Mouse (Mus musculus) ES-Bruce4 (cell line): Measurements from ENCODE around the gene Tex2. TPM values are rescaled to one million over a fixed set of nuclear protein-coding genes. Genes with fewer than 3 reads are reported as not detected.

Experiments
- H3K27ac ChIP-seq: 2 replicates; pipeline ENCODE4 v1.5.1; 2012; ENCODE audit warnings: low read length, inconsistent platforms; ENCODE audit not compliant: insufficient read depth
- H3K27me3 ChIP-seq: 2 replicates; pipeline ENCODE4 v1.6.1; 2012; ENCODE audit warnings: mild to moderate bottlenecking, low read length, inconsistent platforms; ENCODE audit not compliant: control insufficient read depth, poor library complexity, insufficient read depth, severe bottlenecking
- H3K36me3 ChIP-seq: 2 replicates; pipeline ENCODE4 v1.6.1; 2012; ENCODE audit warnings: inconsistent platforms, mild to moderate bottlenecking, low read length, moderate library complexity; ENCODE audit not compliant: control insufficient read depth, poor library complexity, insufficient read depth, severe bottlenecking
- H3K4me1 ChIP-seq: one replicate; pipeline ENCODE4 v1.8.1; 2011; ENCODE audit warnings: low read length; ENCODE audit not compliant: control insufficient read depth, insufficient read depth
- H3K4me3 ChIP-seq: 2 replicates; pipeline ENCODE4 v1.5.1; 2011; ENCODE audit warnings: low read depth, mild to moderate bottlenecking, low read length
- H3K9ac ChIP-seq: 2 replicates; pipeline ENCODE4 v1.6.1; 2012; ENCODE audit warnings: low read depth, mild to moderate bottlenecking, inconsistent platforms; ENCODE audit not compliant: poor library complexity, severe bottlenecking
- H3K9me3 ChIP-seq: replicated peaks from 2 replicates; pipeline ENCODE4 v1.6.1; 2012; ENCODE audit warnings: mild to moderate bottlenecking, low read length, inconsistent platforms; ENCODE audit not compliant: control insufficient read depth, poor library complexity, insufficient read depth, severe bottlenecking
- CTCF ChIP-seq: IDR thresholded peaks from one replicate; pipeline ENCODE4 v1.8.1; 2011; ENCODE audit warnings: low read depth, low read length
- EP300 ChIP-seq: IDR thresholded peaks from 2 replicates; pipeline ENCODE4 v1.6.1; 2011; ENCODE audit warnings: low read depth, low read length; ENCODE audit not compliant: insufficient read depth
- POLR2A ChIP-seq: IDR thresholded peaks from one replicate; pipeline ENCODE4 v1.8.1; 2011; ENCODE audit warnings: low read length; ENCODE audit not compliant: insufficient read depth
- polyA plus RNA-seq: library from polyadenylated mRNA; stranded (reverse); fragments of >200 nt; gene quantifications from 2 replicates; pipeline ENCODE4 v1.2.4, GENCODE M21; 2011; ENCODE audit warnings: low read depth; ENCODE audit not compliant: missing spikeins, insufficient read depth, insufficient read length

The Tex2 gene
- polyA plus RNA-seq, 1 experiment = 28.8 TPM

GRCm38 (mm10) chr11:106612209-106612960, 838 bp downstream of the Tex2 start:
- H3K9ac ChIP-seq = peak overlapping the region; percentile 85
- no peak for TF ChIP-seq EP300
- no peak for TF ChIP-seq CTCF
- no peak for TF ChIP-seq POLR2A
- H3K27me3 ChIP-seq = no peaks in the 10 kb centered on the region
- peaks cover 1% of the 10 kb centered on the region for H3K4me1 ChIP-seq
- peak overlapping the region; percentile 83 for H3K4me3 ChIP-seq
- no peaks in the 10 kb centered on the region for H3K36me3 ChIP-seq
- no peak overlapping the region for H3K27ac ChIP-seq
- H3K9me3 ChIP-seq = no peaks in the 10 kb centered on the region

- Histone ChIP-seq H3K27ac (no peak overlapping the region; the same call in 1 of the 2 replicates), H3K27me3 (no peaks in the 10 kb centered on the region), H3K4me1 (peaks cover 4% of the 10 kb centered on the region), H3K4me3 (no peak overlapping the region), H3K9ac (no peak overlapping the region), H3K36me3 (no peaks in the 10 kb centered on the region), H3K9me3 (no peaks in the 10 kb centered on the region)
- TF ChIP-seq EP300 (no peak), CTCF (no peak), POLR2A (no peak)
Observed at GRCm38 (mm10) chr11:106609731-106610130, 3.5 kb downstream of the Tex2 start.

- H3K9me3 ChIP-seq = no peaks in the 10 kb centered on the region
- H3K36me3 ChIP-seq = no peaks in the 10 kb centered on the region
- no peak overlapping the region for H3K4me3 ChIP-seq
- no peak overlapping the region for H3K9ac ChIP-seq
- no peaks in the 10 kb centered on the region for H3K27me3 ChIP-seq
- peaks cover 4% of the 10 kb centered on the region for H3K4me1 ChIP-seq
- peak overlapping the region; percentile 23; the same call in 1 of the 2 replicates for H3K27ac ChIP-seq
- no peak for TF ChIP-seq EP300
- no peak for TF ChIP-seq CTCF
- no peak for TF ChIP-seq POLR2A
Observed at GRCm38 (mm10) chr11:106607316-106607715, 5.9 kb downstream of the Tex2 start.

- no peaks in the 10 kb centered on the region for H3K9me3 ChIP-seq
- TF ChIP-seq CTCF (no peak), POLR2A (no peak), EP300 (peak; percentile 29; the same call in 1 of the 2 replicates)
- H3K27me3 ChIP-seq = no peaks in the 10 kb centered on the region
- H3K36me3 ChIP-seq = no peaks in the 10 kb centered on the region
- H3K4me3 ChIP-seq = peak overlapping the region; percentile 5; the same call in 1 of the 2 replicates
- peak overlapping the region; percentile 66 for H3K27ac ChIP-seq
- H3K9ac ChIP-seq = no peak overlapping the region
- peaks cover 4% of the 10 kb centered on the region for H3K4me1 ChIP-seq
Observed at GRCm38 (mm10) chr11:106606042-106606441, 7.2 kb downstream of the Tex2 start.

- Histone ChIP-seq H3K4me1 (peaks cover 4% of the 10 kb centered on the region), H3K9me3 (no peaks in the 10 kb centered on the region), H3K27ac (no peak overlapping the region), H3K9ac (no peak overlapping the region), H3K27me3 (no peaks in the 10 kb centered on the region), H3K4me3 (no peak overlapping the region), H3K36me3 (no peaks in the 10 kb centered on the region)
- TF ChIP-seq EP300 (no peak), POLR2A (no peak), CTCF (no peak)
Observed at GRCm38 (mm10) chr11:106603230-106603629, 10.0 kb downstream of the Tex2 start.

GRCm38 (mm10) chr11:106600124-106600523, 13.1 kb downstream of the Tex2 start:
- TF ChIP-seq CTCF = no peak
- Histone ChIP-seq H3K27me3 (no peaks in the 10 kb centered on the region), H3K9ac (no peak overlapping the region), H3K36me3 (no peaks in the 10 kb centered on the region), H3K9me3 (no peaks in the 10 kb centered on the region), H3K27ac (no peak overlapping the region), H3K4me3 (no peak overlapping the region), H3K4me1 (no peaks in the 10 kb centered on the region)
